In genomic region chr6:39542631-39543597, GRCm38 (mm10) we compare ENCODE assay signal across 9 mouse cellular contexts. TPM values are rescaled to one million over a fixed set of nuclear protein-coding genes. Genes with fewer than 3 reads are reported as not detected.
A peak's percentile ranks its signal among the peaks of the same experiment; 100 is the strongest.
DNase-seq lines count a peak whose midpoint lies in the region; ATAC-seq and TF ChIP-seq lines count a peak whose summit lies in the region.
"Had no signal": no experiment of that assay in that cellular context is flagged by ENCODE, and none has a peak within 500 bp of the region (broad histone marks: within the 10 kb centered on the region; RNA-seq: fewer than 3 reads in every experiment).

No protein-coding gene starts in this region.

- H3K4me1 ChIP-seq in embryonic facial prominence, embryonic 11.5 days (ENCODE audit: control insufficient read depth, insufficient read depth, low read length) = peaks cover 14% of the 10 kb centered on the region
- H3K4me1 ChIP-seq in kidney, adult 2 months (ENCODE audit: control insufficient read depth, insufficient read depth, low read length) = peaks cover 8% of the 10 kb centered on the region; the same call in 1 of the 2 replicates
- peaks cover 18% of the 10 kb centered on the region for H3K4me1 ChIP-seq in liver, embryonic 15.5 days (replicated peaks)
- peaks cover 36% of the 10 kb centered on the region for H3K4me1 ChIP-seq in neural tube, embryonic 14.5 days (ENCODE audit: control insufficient read depth, insufficient read depth, low read length)

- H3K9me3 ChIP-seq in embryonic facial prominence, embryonic 11.5 days (replicated peaks; ENCODE audit: control insufficient read depth, low read length) = no peaks in the 10 kb centered on the region
- H3K9me3 ChIP-seq in liver, embryonic 15.5 days (replicated peaks) = no peaks in the 10 kb centered on the region
- H3K9me3 ChIP-seq in neural tube, embryonic 14.5 days (ENCODE audit: control insufficient read depth, low read length) = no peaks in the 10 kb centered on the region

- no peak for TF ChIP-seq CTCF in kidney, adult 2 months (conservative IDR thresholded peaks at IDR 0.05; ENCODE audit: insufficient read depth, insufficient read length, low read depth, low read length)

- TF ChIP-seq POLR2A in kidney, adult 2 months (IDR thresholded peaks at IDR 0.05; ENCODE audit: low read depth, low read length) = no peak

- 9% methylated on average over 15 of the region's 15 CpGs for WGBS in embryonic facial prominence, embryonic 11.5 days
- WGBS in kidney, adult 2 months = 21% methylated on average over 15 of the region's 15 CpGs
- 39% methylated on average over 15 of the region's 15 CpGs for WGBS in liver, embryonic 15.5 days (ENCODE audit: insufficient replicate concordance)
- 20% methylated on average over 15 of the region's 15 CpGs for WGBS in neural tube, embryonic 14.5 days

- H3K9ac ChIP-seq in embryonic facial prominence, embryonic 11.5 days (replicated peaks; ENCODE audit: low read length) = peak overlapping the region; percentile 10; the same call in 1 of the 2 replicates
- H3K9ac ChIP-seq in liver, embryonic 15.5 days = no peak overlapping the region
- no peak overlapping the region; the same call in 1 of the 2 replicates for H3K9ac ChIP-seq in neural tube, embryonic 14.5 days (replicated peaks; ENCODE audit: low read depth, low read length)

- no peak overlapping the region for H3K4me3 ChIP-seq in embryonic facial prominence, embryonic 11.5 days (ENCODE audit: low read depth, low read length)
- H3K4me3 ChIP-seq in kidney, adult 2 months (ENCODE audit: insufficient read depth, low read depth, low read length) = no peak overlapping the region
- H3K4me3 ChIP-seq in liver, embryonic 15.5 days (replicated peaks) = no peak overlapping the region
- H3K4me3 ChIP-seq in neural tube, embryonic 14.5 days (ENCODE audit: low read depth, low read length) = no peak overlapping the region

- DNase-seq in adrenal gland, adult (ENCODE audit: inconsistent age in 2 of 2, low spot score in 1 of 2) = peak; percentile 65 to 75
- peak; percentile 80 for DNase-seq in embryonic facial prominence, embryonic 11.5 days (ENCODE audit: low spot score)
- DNase-seq in heart, adult 9 months (ENCODE audit: low spot score in 2 of 2) = peak; percentile 85 to 87
- peak; percentile 83 for DNase-seq in kidney, adult 2 months

- H3K36me3 ChIP-seq in embryonic facial prominence, embryonic 11.5 days (replicated peaks; ENCODE audit: control insufficient read depth, insufficient read depth, low read depth, low read length) = no peaks in the 10 kb centered on the region
- H3K36me3 ChIP-seq in kidney, adult 2 months (ENCODE audit: control insufficient read depth, insufficient read depth, low read length) = no peaks in the 10 kb centered on the region
- no peaks in the 10 kb centered on the region for H3K36me3 ChIP-seq in liver, embryonic 15.5 days (replicated peaks)
- H3K36me3 ChIP-seq in neural tube, embryonic 14.5 days (ENCODE audit: control insufficient read depth, insufficient read depth, low read length) = no peaks in the 10 kb centered on the region

- peak; percentile 88 for ATAC-seq in embryonic facial prominence, embryonic 11.5 days (replicated peaks; ENCODE audit: insufficient number of reproducible peaks, low FRiP score, low TSS enrichment, low read depth)
- peak; percentile 52; the same call in 1 of the 2 replicates for ATAC-seq in liver, embryonic 15.5 days (ENCODE audit: insufficient read depth)
- peak; percentile 81 for ATAC-seq in neural tube, embryonic 14.5 days (ENCODE audit: low read depth)
- ATAC-seq in granulocyte monocyte progenitor cell, adult 5-6 weeks (replicated peaks; ENCODE audit: poor library complexity, severe bottlenecking) = no peak
- ATAC-seq in inflammation-experienced regulatory T-cells, adult 6 months = no peak

- H3K27me3 ChIP-seq in embryonic facial prominence, embryonic 11.5 days (ENCODE audit: control insufficient read depth, insufficient read depth, low read length) = no peaks in the 10 kb centered on the region
- no peaks in the 10 kb centered on the region for H3K27me3 ChIP-seq in kidney, adult 2 months (replicated peaks; ENCODE audit: control insufficient read depth, insufficient read depth, low read length)
- peaks cover 3% of the 10 kb centered on the region; the same call in 1 of the 2 replicates for H3K27me3 ChIP-seq in liver, embryonic 15.5 days
- no peaks in the 10 kb centered on the region for H3K27me3 ChIP-seq in neural tube, embryonic 14.5 days (ENCODE audit: control insufficient read depth, insufficient read depth, low read length)

- H3K4me2 ChIP-seq in embryonic facial prominence, embryonic 11.5 days (ENCODE audit: low read depth, low read length) = no peak overlapping the region
- H3K4me2 ChIP-seq in liver, embryonic 15.5 days = no peak overlapping the region
- no peak overlapping the region for H3K4me2 ChIP-seq in neural tube, embryonic 14.5 days (ENCODE audit: low read depth, low read length)

- H3K27ac ChIP-seq in embryonic facial prominence, embryonic 11.5 days (replicated peaks; ENCODE audit: low read depth, low read length) = peak overlapping the region; percentile 68
- 0 out of 2 replicates have a peak overlapping the region, but pooled peaks have one; percentile 26 for H3K27ac ChIP-seq in kidney, adult 2 months (ENCODE audit: insufficient read depth, low read depth, low read length)
- no peak overlapping the region; the same call in 1 of the 2 replicates for H3K27ac ChIP-seq in liver, embryonic 15.5 days (replicated peaks)
- H3K27ac ChIP-seq in neural tube, embryonic 14.5 days (ENCODE audit: low read depth, low read length) = peak overlapping the region; percentile 71

RNA-seq across cellular contexts. Expression of gene Dennd2a, which starts 14.8 kb away (rescaled TPM):
- polyA plus RNA-seq in embryonic facial prominence, embryonic 11.5 days (2014; fragmentation: Nextera tagmentation; extraction: Ambion mirVana) = 27.4 and 29.1 TPM in 2 replicates
- 6.3 and 6.6 TPM in 2 replicates for polyA plus RNA-seq in kidney, adult 2 months (2012; rRNA removed)
- 1.5 TPM in 2 replicates for polyA plus RNA-seq in liver, embryonic 15.5 days (2015; fragmentation: Nextera tagmentation; extraction: Ambion mirVana)
- 20.1 and 24.5 TPM in 2 replicates for polyA plus RNA-seq in neural tube, embryonic 14.5 days (2014; fragmentation: Nextera tagmentation; extraction: Ambion mirVana)
- 0.13 TPM in 1 of 2 replicates, not detected in the other for total RNA-seq in granulocyte monocyte progenitor cell, adult 5-6 weeks (2014; fragmentation: Nextera tagmentation)
- total RNA-seq in granulocyte monocyte progenitor cell, adult 5-6 weeks (2017) = 0.15 and 0.52 TPM in 2 replicates
- polyA plus RNA-seq in inflammation-experienced regulatory T-cells, adult 6 months (2017; shearing (Covaris generic)) = under 1 TPM in 1 of 3 experiments, not detected in 2; 0.42 TPM
- total RNA-seq: common myeloid progenitor, adult 5-6 weeks had no signal

RNA-seq across cellular contexts. Expression of gene Adck2, which starts 30.8 kb away (rescaled TPM):
- polyA plus RNA-seq in embryonic facial prominence, embryonic 11.5 days (2014; fragmentation: Nextera tagmentation; extraction: Ambion mirVana) = 25.1 and 26.7 TPM in 2 replicates
- 11.0 and 15.3 TPM in 2 replicates for polyA plus RNA-seq in kidney, adult 2 months (2012; rRNA removed)
- 9.7 and 10.9 TPM in 2 replicates for polyA plus RNA-seq in liver, embryonic 15.5 days (2015; fragmentation: Nextera tagmentation; extraction: Ambion mirVana)
- 30.3 and 45.1 TPM in 2 replicates for polyA plus RNA-seq in neural tube, embryonic 14.5 days (2014; fragmentation: Nextera tagmentation; extraction: Ambion mirVana)
- 9.7 and 16.2 TPM in 2 replicates for total RNA-seq in granulocyte monocyte progenitor cell, adult 5-6 weeks (2014; fragmentation: Nextera tagmentation)
- total RNA-seq in granulocyte monocyte progenitor cell, adult 5-6 weeks (2017) = 3.8 and 11.6 TPM in 2 replicates
- polyA plus RNA-seq in inflammation-experienced regulatory T-cells, adult 6 months (2017; shearing (Covaris generic)) = 10 to 100 TPM; 23.2 to 43.1 (median 30.5) TPM

RNA-seq across cellular contexts. Expression of gene Gm42420, which starts 42.6 kb away (rescaled TPM):
- 1.3 TPM in 1 of 2 replicates, not detected in the other for polyA plus RNA-seq in embryonic facial prominence, embryonic 11.5 days (2014; fragmentation: Nextera tagmentation; extraction: Ambion mirVana)
- 1.4 and 1.8 TPM in 2 replicates for polyA plus RNA-seq in kidney, adult 2 months (2012; rRNA removed)
- polyA plus RNA-seq in liver, embryonic 15.5 days (2015; fragmentation: Nextera tagmentation; extraction: Ambion mirVana) = 2.5 and 2.7 TPM in 2 replicates
- polyA plus RNA-seq in neural tube, embryonic 14.5 days (2014; fragmentation: Nextera tagmentation; extraction: Ambion mirVana) = 1.1 TPM in 2 replicates
- 2.4 and 4.0 TPM in 2 replicates for total RNA-seq in granulocyte monocyte progenitor cell, adult 5-6 weeks (2014; fragmentation: Nextera tagmentation)
- total RNA-seq in granulocyte monocyte progenitor cell, adult 5-6 weeks (2017) = 0.90 and 1.4 TPM in 2 replicates
- not detected for polyA plus RNA-seq in inflammation-experienced regulatory T-cells, adult 6 months (2017; shearing (Covaris generic))

RNA-seq across cellular contexts. Expression of gene Ndufb2, which starts 49.5 kb away (rescaled TPM):
- 228 and 264 TPM in 2 replicates for polyA plus RNA-seq in embryonic facial prominence, embryonic 11.5 days (2014; fragmentation: Nextera tagmentation; extraction: Ambion mirVana)
- polyA plus RNA-seq in kidney, adult 2 months (2012; rRNA removed) = 513 and 602 TPM in 2 replicates
- polyA plus RNA-seq in liver, embryonic 15.5 days (2015; fragmentation: Nextera tagmentation; extraction: Ambion mirVana) = 172 and 203 TPM in 2 replicates
- polyA plus RNA-seq in neural tube, embryonic 14.5 days (2014; fragmentation: Nextera tagmentation; extraction: Ambion mirVana) = 430 and 561 TPM in 2 replicates
- total RNA-seq in granulocyte monocyte progenitor cell, adult 5-6 weeks (2014; fragmentation: Nextera tagmentation) = 165 and 172 TPM in 2 replicates
- total RNA-seq in granulocyte monocyte progenitor cell, adult 5-6 weeks (2017) = 93.4 and 107 TPM in 2 replicates
- polyA plus RNA-seq in inflammation-experienced regulatory T-cells, adult 6 months (2017; shearing (Covaris generic)) = 10 to 100 TPM; 56.1 to 98.5 (median 65.6) TPM

Comparison
In these comparisons a context has a peak if more than half of its experiments do, and no peak if none do; other contexts are left out.
1. ATAC-seq: peak in embryonic facial prominence, embryonic 11.5 days (single experiment), liver, embryonic 15.5 days (single experiment) and neural tube, embryonic 14.5 days (single experiment); none in granulocyte monocyte progenitor cell, adult 5-6 weeks (single experiment) and inflammation-experienced regulatory T-cells, adult 6 months (single experiment).
2. Peak in every context shown above with its lines, with median percentiles within 50 percentile points of each other: DNase-seq.